Comparison of ENCODE assay signal across 30 mouse cellular contexts in genomic region chr17:35503849-35504248, GRCm38 (mm10). TPM values are rescaled to one million over a fixed set of nuclear protein-coding genes. Genes with fewer than 3 reads are reported as not detected.
DNase-seq lines count a peak whose midpoint lies in the region; ATAC-seq and TF ChIP-seq lines count a peak whose summit lies in the region.
"Had no signal": no experiment of that assay in that cellular context is flagged by ENCODE, and none has a peak within 500 bp of the region (broad histone marks: within the 10 kb centered on the region; RNA-seq: fewer than 3 reads in every experiment).

No protein-coding gene starts in this region.

- intact Hi-C loops in heart, postnatal 14 days (cut with DNase I): no loop called here

- H3K4me2 ChIP-seq in heart, embryonic 12.5 days: no peak overlapping the region
- H3K4me2 ChIP-seq: embryonic facial prominence, embryonic 12.5 days; forebrain, embryonic 13.5 days had no signal

- peak overlapping the region; percentile 99 for H3K4me3 ChIP-seq in E14TG2a.4 (replicated peaks; ENCODE audit: low read length)
- H3K4me3 ChIP-seq in heart, embryonic 12.5 days: no peak overlapping the region
- no peak overlapping the region for H3K4me3 ChIP-seq in thymus, adult 2 months (ENCODE audit: control insufficient read depth, insufficient read depth, low read length)
- H3K4me3 ChIP-seq: embryonic facial prominence, embryonic 12.5 days; forebrain, embryonic 13.5 days had no signal

- peaks cover 23% of the 10 kb centered on the region for H3K36me3 ChIP-seq in E14TG2a.4 (ENCODE audit: insufficient read depth, low read length)
- no peaks in the 10 kb centered on the region for H3K36me3 ChIP-seq in heart, embryonic 12.5 days
- no peaks in the 10 kb centered on the region for H3K36me3 ChIP-seq in thymus, adult 2 months (ENCODE audit: control insufficient read depth, insufficient read depth, low read length)
- H3K36me3 ChIP-seq: embryonic facial prominence, embryonic 12.5 days; G1E had no signal

- no peak for TF ChIP-seq CTCF in E14TG2a.4 (conservative IDR thresholded peaks at IDR 0.05; ENCODE audit: low read length)
- TF ChIP-seq CTCF in thymus, adult 2 months (IDR thresholded peaks at IDR 0.05; ENCODE audit: borderline replicate concordance, control insufficient read depth, extremely low read depth, insufficient read depth, low read length, poor library complexity): no peak

- DNase-seq in ES-CJ7 (ENCODE audit: low read depth, low spot score) (peak; percentile 99), R1 (ENCODE audit: low read depth, low spot score) (peak; percentile 99), ZHBTc4 (ENCODE audit: low read depth, low spot score) (peak; percentile 100)
- DNase-seq in heart, postnatal 14 days: no peak
- DNase-seq in thymus, adult 18-20 months: no peak
- no peak for DNase-seq in thymus, adult 2 months
- DNase-seq: adrenal gland, adult 2 months; adrenal gland, postnatal 10 days; adrenal gland, postnatal 25 days; B cell, adult 2 months; cerebellum, adult 11 months; cerebellum, adult 18-20 months; cerebellum, adult 8-10 months; cerebellum, adult 9-11 months; cerebellum, postnatal 14 days; cerebellum, postnatal 36 days; embryo, embryonic 11 days had no signal

- H3K27ac ChIP-seq in heart, embryonic 12.5 days (ENCODE audit: poor library complexity, severe bottlenecking): no peak overlapping the region
- H3K27ac ChIP-seq in thymus, adult 2 months (ENCODE audit: control insufficient read depth, insufficient read depth, low read length): no peak overlapping the region
- H3K27ac ChIP-seq: embryonic facial prominence, embryonic 12.5 days; forebrain, embryonic 13.5 days had no signal

- no peak for ATAC-seq in heart, embryonic 12.5 days (ENCODE audit: insufficient number of reproducible peaks, low FRiP score)
- ATAC-seq: CD4-positive, CD25-positive, alpha-beta regulatory T cell, adult 4 months; forebrain, embryonic 13.5 days; forebrain, embryonic 16.5 days; Patski had no signal

- TF ChIP-seq POLR2A in thymus, adult 2 months (IDR thresholded peaks at IDR 0.05; ENCODE audit: control insufficient read depth, extremely low read depth, insufficient read depth, low read length, poor library complexity): no peak

- H3K27me3 ChIP-seq in E14TG2a.4 (ENCODE audit: insufficient read depth, low read length): no peaks in the 10 kb centered on the region
- H3K27me3 ChIP-seq in heart, embryonic 12.5 days (replicated peaks): peaks cover 62% of the 10 kb centered on the region
- peaks cover 4% of the 10 kb centered on the region for H3K27me3 ChIP-seq in thymus, adult 2 months (ENCODE audit: control insufficient read depth, insufficient read depth, low read length)
- H3K27me3 ChIP-seq: Patski had no signal

- 29% methylated on average over 5 of the region's 5 CpGs for whole genome bisulfite sequencing in heart, embryonic 12.5 days
- WGBS in thymus, adult 2 months: 49% methylated on average over 5 of the region's 5 CpGs

- no peaks in the 10 kb centered on the region for H3K9me3 ChIP-seq in E14TG2a.4 (ENCODE audit: low read length)
- no peaks in the 10 kb centered on the region for H3K9me3 ChIP-seq in heart, embryonic 12.5 days (replicated peaks)
- H3K9me3 ChIP-seq: embryonic facial prominence, embryonic 12.5 days; forebrain, embryonic 13.5 days; G1E had no signal

- H3K4me1 ChIP-seq in E14TG2a.4 (replicated peaks; ENCODE audit: low read depth, low read length): peaks cover 67% of the 10 kb centered on the region
- H3K4me1 ChIP-seq in heart, embryonic 12.5 days (replicated peaks): no peaks in the 10 kb centered on the region
- H3K4me1 ChIP-seq in thymus, adult 2 months (replicated peaks; ENCODE audit: control insufficient read depth, insufficient read depth, low read length): 0 out of 2 replicates have a peak, but pooled peaks cover 3% of the 10 kb centered on the region
- H3K4me1 ChIP-seq: forebrain, embryonic 13.5 days had no signal

- no peak overlapping the region for H3K9ac ChIP-seq in heart, embryonic 12.5 days
- H3K9ac ChIP-seq: embryonic facial prominence, embryonic 12.5 days had no signal

RNA-seq across cellular contexts. Expression of gene Pou5f1, which starts 2.0 kb away (rescaled TPM):
- not detected for total RNA-seq in heart, postnatal 14 days (2021)
- polyA plus RNA-seq in heart, embryonic 12.5 days (2016; fragmentation: Nextera tagmentation; extraction: Ambion mirVana): not detected in 2 replicates
- 0.50 and 0.71 TPM in 2 replicates for polyA plus RNA-seq in thymus, adult 2 months (2012; rRNA removed)
- total RNA-seq: adrenal gland, adult 2 months; common myeloid progenitor, adult 5-6 weeks had no signal
- polyA plus RNA-seq: adrenal gland, adult 2 months; brain, embryonic 14.5 days; embryonic facial prominence, embryonic 12.5 days; embryonic facial prominence, embryonic 14.5 days; forebrain, embryonic 11.5 days; forebrain, embryonic 13.5 days; forebrain, embryonic 16.5 days; G1E; Patski had no signal

RNA-seq across cellular contexts. Expression of gene Tcf19, which starts 12.8 kb away (rescaled TPM):
- 1 to 10 TPM; 6.0 to 7.9 TPM for total RNA-seq in heart, postnatal 14 days (2021)
- polyA plus RNA-seq in heart, embryonic 12.5 days (2016; fragmentation: Nextera tagmentation; extraction: Ambion mirVana): 49.6 and 49.8 TPM in 2 replicates
- 64.4 and 92.6 TPM in 2 replicates for polyA plus RNA-seq in thymus, adult 2 months (2012; rRNA removed)

RNA-seq across cellular contexts. Expression of gene Cchcr1, which starts 13.1 kb away (rescaled TPM):
- total RNA-seq in heart, postnatal 14 days (2021): 1 to 10 TPM; 4.2 to 4.3 TPM
- 15.9 and 17.7 TPM in 2 replicates for polyA plus RNA-seq in heart, embryonic 12.5 days (2016; fragmentation: Nextera tagmentation; extraction: Ambion mirVana)
- 19.3 and 19.5 TPM in 2 replicates for polyA plus RNA-seq in thymus, adult 2 months (2012; rRNA removed)

RNA-seq across cellular contexts. Expression of gene Psors1c2, which starts 29.2 kb away (rescaled TPM):
- total RNA-seq in heart, postnatal 14 days (2021): not detected
- 0.39 and 0.49 TPM in 2 replicates for polyA plus RNA-seq in heart, embryonic 12.5 days (2016; fragmentation: Nextera tagmentation; extraction: Ambion mirVana)
- polyA plus RNA-seq in thymus, adult 2 months (2012; rRNA removed): 10.2 and 11.2 TPM in 2 replicates
- total RNA-seq: adrenal gland, adult 2 months; adrenal gland, postnatal 10 days; adrenal gland, postnatal 25 days; CH12.LX; common myeloid progenitor, adult 5-6 weeks had no signal
- polyA plus RNA-seq: adrenal gland, adult 2 months had no signal

RNA-seq across cellular contexts. Expression of gene H2-Q10, which starts 34.0 kb away (rescaled TPM):
- total RNA-seq in heart, postnatal 14 days (2021): under 1 TPM; 0.12 to 0.20 TPM
- 0.31 and 1.2 TPM in 2 replicates for polyA plus RNA-seq in heart, embryonic 12.5 days (2016; fragmentation: Nextera tagmentation; extraction: Ambion mirVana)
- polyA plus RNA-seq in thymus, adult 2 months (2012; rRNA removed): 15.3 and 18.6 TPM in 2 replicates
- polyA plus RNA-seq: forebrain, embryonic 13.5 days; G1E had no signal

Comparison
In these comparisons a context has a peak if more than half of its experiments do, and no peak if none do; other contexts are left out.
1. DNase-seq: peak in ES-CJ7 (single experiment), R1 (single experiment) and ZHBTc4 (single experiment); none in heart, postnatal 14 days (0 of 2), thymus, adult 18-20 months (0 of 2) and thymus, adult 2 months (single experiment).